In genomic region chr7:64631131-64631530, GRCm38 (mm10) we compare ENCODE assay signal across 14 mouse cellular contexts.
DNase-seq lines count a peak whose midpoint lies in the region; ATAC-seq lines count a peak whose summit lies in the region.
"Had no signal": no experiment of that assay in that cellular context is flagged by ENCODE, and none has a peak within 500 bp of the region (broad histone marks: within the 10 kb centered on the region; RNA-seq: fewer than 3 reads in every experiment).

No protein-coding gene starts in this region.

- no peak for DNase-seq in forebrain, embryonic 14.5 days (ENCODE audit: low spot score)
- no peak for DNase-seq in forebrain, embryonic 11.5 days (ENCODE audit: low spot score)
- DNase-seq in cerebellum, adult 11 months = peak; percentile 72
- peak; percentile 71 to 75 for DNase-seq in cerebellum, postnatal 36 days
- DNase-seq in limb, embryonic 10.5 days (ENCODE audit: low spot score) = no peak
- DNase-seq in adrenal gland, adult 18-20 months (ENCODE audit: low spot score in 2 of 2) = no peak
- DNase-seq in ovary, postnatal 10 days (ENCODE audit: low spot score) = no peak
- no peak for DNase-seq in heart, adult 8-10 months (ENCODE audit: low spot score)
- DNase-seq: adrenal gland, postnatal 14 days; gastrocnemius, adult 2 months; layer of hippocampus, adult 9-11 months; lung, embryonic 14.5 days had no signal

- H3K4me1 ChIP-seq in forebrain, embryonic 14.5 days (ENCODE audit: control insufficient read depth, insufficient read depth, low read length) = peaks cover 9% of the 10 kb centered on the region
- peaks cover 14% of the 10 kb centered on the region; the same call in 1 of the 2 replicates for H3K4me1 ChIP-seq in forebrain, embryonic 11.5 days (replicated peaks; ENCODE audit: control insufficient read depth, insufficient read depth, low read length)
- peaks cover 22% of the 10 kb centered on the region for H3K4me1 ChIP-seq in limb, embryonic 10.5 days

- H3K27me3 ChIP-seq in forebrain, embryonic 14.5 days (replicated peaks; ENCODE audit: control insufficient read depth, insufficient read depth, low read length) = no peaks in the 10 kb centered on the region
- no peaks in the 10 kb centered on the region for H3K27me3 ChIP-seq in forebrain, embryonic 11.5 days (ENCODE audit: control insufficient read depth, insufficient read depth, low read length)
- no peaks in the 10 kb centered on the region for H3K27me3 ChIP-seq in limb, embryonic 10.5 days (ENCODE audit: low read depth, poor library complexity, severe bottlenecking)
- H3K27me3 ChIP-seq: limb, embryonic 15.5 days had no signal

- no peak for ATAC-seq in forebrain, embryonic 14.5 days
- ATAC-seq in forebrain, embryonic 11.5 days (replicated peaks; ENCODE audit: low FRiP score) = no peak

- H3K4me3 ChIP-seq in forebrain, embryonic 14.5 days (ENCODE audit: low read depth, low read length) = no peak overlapping the region
- no peak overlapping the region for H3K4me3 ChIP-seq in forebrain, embryonic 11.5 days (ENCODE audit: low read depth, low read length)
- no peak overlapping the region for H3K4me3 ChIP-seq in limb, embryonic 10.5 days
- H3K4me3 ChIP-seq: gastrocnemius, adult 2 months; heart, embryonic 10.5 days; limb, embryonic 15.5 days had no signal

- H3K9ac ChIP-seq in forebrain, embryonic 14.5 days (ENCODE audit: low read length) = no peak overlapping the region
- H3K9ac ChIP-seq in forebrain, embryonic 11.5 days (ENCODE audit: low read length) = no peak overlapping the region
- H3K9ac ChIP-seq: limb, embryonic 15.5 days; lung, embryonic 14.5 days had no signal

- no peaks in the 10 kb centered on the region for H3K36me3 ChIP-seq in forebrain, embryonic 14.5 days (ENCODE audit: control insufficient read depth, insufficient read depth, low read length)
- H3K36me3 ChIP-seq in forebrain, embryonic 11.5 days (ENCODE audit: control insufficient read depth, insufficient read depth, low read length) = no peaks in the 10 kb centered on the region
- no peaks in the 10 kb centered on the region for H3K36me3 ChIP-seq in limb, embryonic 10.5 days
- H3K36me3 ChIP-seq: heart, embryonic 10.5 days; limb, embryonic 15.5 days had no signal

- 83% methylated on average over 6 of the region's 6 CpGs for WGBS in forebrain, embryonic 14.5 days
- WGBS in forebrain, embryonic 11.5 days = 81% methylated on average over 6 of the region's 6 CpGs
- WGBS in limb, embryonic 10.5 days = 80% methylated on average over 6 of the region's 6 CpGs

- H3K27ac ChIP-seq in forebrain, embryonic 14.5 days (ENCODE audit: low read depth, low read length) = 0 out of 2 replicates have a peak overlapping the region, but pooled peaks have one; percentile 11
- H3K27ac ChIP-seq in forebrain, embryonic 11.5 days (ENCODE audit: low read depth, low read length) = no peak overlapping the region
- peak overlapping the region; percentile 56 for H3K27ac ChIP-seq in limb, embryonic 10.5 days
- H3K27ac ChIP-seq: gastrocnemius, adult 2 months; heart, embryonic 10.5 days had no signal

- no peak overlapping the region for H3K4me2 ChIP-seq in forebrain, embryonic 14.5 days (ENCODE audit: low read length)
- H3K4me2 ChIP-seq in forebrain, embryonic 11.5 days (ENCODE audit: low read depth, low read length, severe bottlenecking) = no peak overlapping the region
- H3K4me2 ChIP-seq: limb, embryonic 15.5 days; lung, embryonic 14.5 days had no signal

- no peaks in the 10 kb centered on the region for H3K9me3 ChIP-seq in forebrain, embryonic 14.5 days (replicated peaks; ENCODE audit: control insufficient read depth, low read length)
- no peaks in the 10 kb centered on the region; the same call in 1 of the 2 replicates for H3K9me3 ChIP-seq in forebrain, embryonic 11.5 days (ENCODE audit: control insufficient read depth, low read length)
- no peaks in the 10 kb centered on the region; the same call in 1 of the 2 replicates for H3K9me3 ChIP-seq in limb, embryonic 10.5 days (replicated peaks)
- H3K9me3 ChIP-seq: heart, embryonic 10.5 days; limb, embryonic 15.5 days had no signal

Comparison
In these comparisons a context has a peak if more than half of its experiments do, and no peak if none do; other contexts are left out.
1. DNase-seq: peak in cerebellum, adult 11 months (single experiment) and cerebellum, postnatal 36 days (2 of 2); none in forebrain, embryonic 14.5 days (single experiment), forebrain, embryonic 11.5 days (single experiment), limb, embryonic 10.5 days (single experiment), adrenal gland, adult 18-20 months (0 of 2), ovary, postnatal 10 days (single experiment) and heart, adult 8-10 months (single experiment).